Mouse (Mus musculus) hindbrain, embryonic 15.5 days (tissue): ENCODE measurements at regions not wholly inside any gene's neighbourhood (a gene's known extent, or its start where the extent isn't known, plus 50 kb on each side); places are given as distances from the start of the nearest gene placed in this dataset.
"Not testable (repeated sequence)": the region's sequence is repeated elsewhere in the genome, so short reads cannot be mapped to it uniquely, and the experiment has no call there.

Experiments used
- ATAC-seq: fragments of 200-750 bp; cut with Nextera tagmentation; 2 replicates; pipeline ENCODE4 v1.8.0; 2017; ENCODE audit warnings: low read depth, moderate number of reproducible peaks, moderate TSS enrichment; ENCODE audit not compliant: low FRiP score
- H3K27ac ChIP-seq: fragments of 300-500 bp; sonication (generic); replicated peaks from 2 replicates; pipeline ENCODE4 v1.5.1; 2015; ENCODE audit warnings: mild to moderate bottlenecking, inconsistent platforms
- H3K27me3 ChIP-seq: fragments of 300-500 bp; sonication (generic); 2 replicates; pipeline ENCODE4 v1.6.1; 2015; ENCODE audit warnings: control low read depth, inconsistent platforms
- H3K36me3 ChIP-seq: fragments of 300-500 bp; sonication (generic); 2 replicates; pipeline ENCODE4 v1.6.1; 2015; ENCODE audit warnings: control low read depth, inconsistent platforms
- H3K4me1 ChIP-seq: fragments of 300-500 bp; sonication (generic); replicated peaks from 2 replicates; pipeline ENCODE4 v1.6.1; 2015; ENCODE audit warnings: control low read depth, inconsistent platforms
- H3K4me2 ChIP-seq: fragments of 300-500 bp; sonication (generic); 2 replicates; pipeline ENCODE4 v1.6.1; 2015; ENCODE audit warnings: moderate library complexity, mild to moderate bottlenecking, inconsistent platforms
- H3K4me3 ChIP-seq: fragments of 300-500 bp; sonication (generic); 2 replicates; pipeline ENCODE4 v1.5.1; 2015; ENCODE audit warnings: mild to moderate bottlenecking, inconsistent platforms
- H3K9ac ChIP-seq: fragments of 300-500 bp; sonication (generic); 2 replicates; pipeline ENCODE4 v1.6.1; 2015; ENCODE audit warnings: inconsistent platforms
- H3K9me3 ChIP-seq: fragments of 300-500 bp; sonication (generic); 2 replicates; pipeline ENCODE4 v1.6.1; 2016; ENCODE audit warnings: control low read depth, inconsistent platforms
- WGBS: fragments of 180-500 bp; shearing (Covaris S2); methylation state at CpG from one replicate; pipeline ENCODE4 v1.1.7; 2015; 5-methylcytosine and 5-hydroxymethylcytosine counted together

DNA sequence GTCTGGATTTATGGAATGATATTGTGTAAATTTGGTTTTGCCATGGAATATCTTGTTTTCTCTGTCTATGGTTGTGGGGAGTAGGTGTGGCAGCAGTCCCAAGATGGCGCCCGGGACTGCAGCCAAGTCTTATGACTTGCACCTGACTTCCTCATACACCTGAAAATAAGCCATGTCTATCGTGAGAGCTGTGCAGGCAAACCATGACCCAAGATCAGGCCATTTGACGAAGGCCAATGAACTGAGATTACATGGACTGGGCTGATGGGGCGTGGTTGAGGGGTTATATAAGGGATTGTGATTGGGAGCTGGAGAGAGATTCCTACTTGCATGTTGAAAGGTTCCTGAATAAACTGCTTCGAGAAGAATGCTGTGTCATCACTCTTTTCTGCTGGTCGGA is 139.5 kb downstream of the Slc6a15 start:
- not testable (repeated sequence) for ATAC-seq, H3K27ac ChIP-seq, H3K4me2 ChIP-seq, H3K9me3 ChIP-seq, H3K4me3 ChIP-seq, H3K4me1 ChIP-seq, H3K36me3 ChIP-seq, H3K27me3 ChIP-seq, H3K9ac ChIP-seq
- WGBS: 89% methylated on average over 7 of the region's 7 CpGs

DNA sequence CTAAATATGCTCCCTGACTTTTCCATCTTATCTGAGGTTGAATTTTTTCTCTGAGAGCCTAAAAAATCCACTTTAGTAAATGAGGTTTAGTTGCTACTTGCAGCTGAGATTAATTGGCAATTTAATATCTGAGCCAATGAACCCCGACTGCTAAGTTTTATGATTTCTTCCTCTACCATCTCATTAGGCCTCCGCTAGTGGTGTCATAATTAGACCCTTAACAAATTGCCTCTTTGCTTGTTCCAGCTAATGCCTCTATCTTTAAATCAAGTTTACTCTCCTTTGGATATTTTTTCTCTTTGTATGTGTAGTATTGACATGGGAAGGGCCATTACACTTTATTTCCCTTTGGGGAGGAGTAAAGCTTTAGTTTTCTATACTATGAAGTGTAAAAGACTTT is 176.9 kb downstream of the Slc6a15 start:
- Histone ChIP-seq H3K4me1 (no peaks in the 10 kb centered on the region), H3K27me3 (no peaks in the 10 kb centered on the region), H3K4me2 (no peak overlapping the region), H3K9ac (no peak overlapping the region), H3K9me3 (no peaks in the 10 kb centered on the region), H3K4me3 (no peak overlapping the region), H3K36me3 (no peaks in the 10 kb centered on the region), H3K27ac (no peak overlapping the region)
- ATAC-seq: no peak
- 67% methylated on average over 2 of the region's 2 CpGs for WGBS

DNA sequence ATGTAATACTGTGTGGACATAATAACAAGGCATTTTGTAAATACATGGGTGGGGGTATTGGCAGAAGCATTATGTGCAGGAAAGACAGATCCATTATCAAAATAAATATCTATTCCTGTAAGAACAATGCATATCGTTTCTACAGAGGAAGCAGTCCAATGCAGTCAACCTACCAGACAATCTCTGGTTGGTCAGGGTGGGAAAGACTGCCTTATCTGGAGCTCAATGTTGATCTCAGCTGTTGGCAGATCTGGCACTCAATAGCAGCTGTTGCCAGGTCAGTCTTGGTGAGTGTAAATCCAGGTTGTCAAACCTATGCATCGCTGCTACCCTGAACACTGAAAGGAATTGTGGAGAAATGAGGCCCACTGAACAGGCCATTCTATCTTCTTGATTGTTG is 181.9 kb downstream of the Slc6a15 start:
- Histone ChIP-seq H3K4me3 (no peak overlapping the region), H3K4me1 (no peaks in the 10 kb centered on the region), H3K9ac (no peak overlapping the region), H3K27ac (no peak overlapping the region), H3K9me3 (no peaks in the 10 kb centered on the region), H3K27me3 (no peaks in the 10 kb centered on the region), H3K36me3 (no peaks in the 10 kb centered on the region), H3K4me2 (no peak overlapping the region)
- WGBS: 81% methylated on average over 2 of the region's 2 CpGs
- no peak for ATAC-seq

DNA sequence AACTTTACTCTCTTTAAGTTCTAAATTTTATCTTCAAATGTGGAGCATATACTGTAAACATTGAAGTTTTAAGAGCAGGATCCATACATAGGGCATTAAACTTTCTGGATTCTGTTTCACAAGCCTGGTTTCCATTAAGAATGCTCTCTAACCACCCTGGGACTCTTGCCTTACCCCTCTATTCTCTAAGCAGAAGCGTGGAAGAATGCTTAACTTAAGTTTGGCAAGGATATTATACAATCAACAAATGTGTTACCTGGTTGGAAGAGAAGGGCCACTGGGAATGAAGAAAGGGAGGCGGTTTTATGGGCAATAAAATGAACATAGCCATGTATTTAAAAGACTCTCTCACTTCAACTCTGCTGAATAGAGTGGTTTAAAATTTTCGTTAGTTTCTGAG is 217.5 kb downstream of the Slc6a15 start:
- no peaks in the 10 kb centered on the region for H3K36me3 ChIP-seq
- no peak for ATAC-seq

DNA sequence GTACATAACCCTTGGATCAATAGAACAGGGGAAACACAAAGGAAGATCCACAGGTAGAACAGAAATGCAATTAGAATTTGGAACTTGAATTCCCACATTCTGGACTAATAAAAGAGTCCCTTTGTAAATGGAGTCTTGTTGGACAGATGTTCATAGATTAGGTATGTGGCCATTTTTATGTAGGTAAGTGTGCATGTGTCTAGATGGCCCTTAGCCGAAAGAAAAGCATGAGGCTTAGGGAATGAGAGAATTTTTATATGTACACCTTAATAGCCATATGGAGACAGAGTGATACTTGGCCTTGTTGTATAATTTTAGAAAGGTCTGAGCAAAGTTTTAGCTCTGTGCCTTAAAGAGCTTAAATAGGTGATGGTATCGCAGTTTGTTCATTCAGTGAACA is 217.9 kb downstream of the Slc6a15 start:
- Histone ChIP-seq H3K36me3 (no peaks in the 10 kb centered on the region), H3K4me2 (no peak overlapping the region), H3K27me3 (no peaks in the 10 kb centered on the region), H3K4me3 (no peak overlapping the region), H3K4me1 (no peaks in the 10 kb centered on the region), H3K9ac (no peak overlapping the region), H3K9me3 (no peaks in the 10 kb centered on the region), H3K27ac (no peak overlapping the region)
- ATAC-seq: no peak
- WGBS: 95% methylated on average over 2 of the region's 2 CpGs

More for the DNA sequence above, 217.5 kb downstream of the Slc6a15 start:
- Histone ChIP-seq H3K9ac (no peak overlapping the region), H3K9me3 (no peaks in the 10 kb centered on the region), H3K27me3 (no peaks in the 10 kb centered on the region), H3K4me2 (no peak overlapping the region), H3K4me1 (no peaks in the 10 kb centered on the region), H3K4me3 (no peak overlapping the region), H3K27ac (no peak overlapping the region)
- 74% methylated on average over 3 of the region's 3 CpGs for WGBS

DNA sequence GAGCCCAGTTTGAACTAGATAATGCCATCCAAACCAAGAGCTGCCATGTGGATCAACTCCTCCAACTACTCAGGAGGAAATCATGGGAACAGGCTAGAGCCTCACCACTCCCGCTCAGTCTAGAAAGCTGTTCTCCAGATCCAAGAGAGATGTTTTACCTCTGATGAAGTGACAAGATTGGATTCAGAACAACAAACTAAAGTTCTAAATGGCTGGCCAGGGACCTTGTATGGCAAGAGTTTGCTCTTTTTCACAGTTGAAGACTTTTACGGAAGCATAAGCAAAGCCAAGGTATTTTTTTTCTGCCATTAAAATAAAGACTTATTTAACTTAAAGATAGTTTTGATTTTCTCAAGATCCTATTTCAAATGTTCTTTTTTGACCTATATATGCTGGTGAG is 224.4 kb downstream of the Slc6a15 start:
- WGBS: 92% methylated on average over 2 of the region's 2 CpGs
- ATAC-seq: no peak
- H3K4me1 ChIP-seq: no peaks in the 10 kb centered on the region
- H3K27me3 ChIP-seq: no peaks in the 10 kb centered on the region
- no peaks in the 10 kb centered on the region for H3K9me3 ChIP-seq
- no peak overlapping the region for H3K27ac ChIP-seq
- no peak overlapping the region for H3K4me2 ChIP-seq
- no peak overlapping the region for H3K4me3 ChIP-seq
- H3K36me3 ChIP-seq: no peaks in the 10 kb centered on the region
- H3K9ac ChIP-seq: no peak overlapping the region

DNA sequence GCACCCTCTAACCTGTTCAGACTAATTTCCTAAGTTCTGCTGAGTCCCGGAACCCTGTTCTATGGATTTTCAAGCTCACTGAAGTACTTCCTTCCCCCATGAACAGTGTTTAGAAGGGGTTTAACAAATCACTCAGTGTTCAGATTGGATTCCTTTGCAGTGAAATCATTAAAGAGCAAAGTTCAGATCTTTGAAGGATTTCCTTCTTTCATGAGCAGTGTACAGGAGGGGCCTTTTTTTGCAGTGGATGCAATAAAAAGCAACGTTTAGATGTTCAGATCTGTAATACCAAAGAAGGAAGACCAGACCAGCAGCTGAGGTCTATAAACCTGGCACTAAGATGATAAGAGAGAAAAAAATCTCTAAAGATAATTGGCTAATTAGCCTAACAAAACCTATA is 273.6 kb downstream of the Slc6a15 start:
- Histone ChIP-seq H3K4me3 (no peak overlapping the region), H3K36me3 (no peaks in the 10 kb centered on the region), H3K9me3 (no peaks in the 10 kb centered on the region), H3K27me3 (no peaks in the 10 kb centered on the region), H3K4me2 (no peak overlapping the region), H3K4me1 (no peaks in the 10 kb centered on the region), H3K27ac (no peak overlapping the region), H3K9ac (no peak overlapping the region)
- WGBS: 90% methylated on average over 2 of the region's 2 CpGs
- no peak for ATAC-seq

DNA sequence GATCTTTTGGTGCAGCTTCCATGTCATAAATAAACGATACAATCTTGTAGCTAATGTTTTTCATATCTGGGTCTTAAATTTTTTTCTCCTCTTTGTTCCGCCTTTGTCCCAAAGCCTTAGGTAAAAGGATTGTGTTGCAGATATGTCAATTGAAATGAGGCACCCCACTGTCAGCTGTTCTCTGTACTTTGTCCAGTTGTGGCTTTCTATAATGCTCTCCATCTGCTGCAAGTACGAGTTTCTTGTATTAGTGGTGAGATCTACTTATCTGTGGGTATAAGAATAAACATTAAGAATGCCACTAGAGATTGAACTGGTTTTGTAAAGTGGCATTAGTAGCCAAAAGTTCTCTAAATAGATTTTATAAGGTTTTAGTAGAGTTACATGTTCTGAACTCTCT is 282.3 kb downstream of the Slc6a15 start:
- ATAC-seq: no peak
- no peak overlapping the region for H3K27ac ChIP-seq
- H3K27me3 ChIP-seq: no peaks in the 10 kb centered on the region
- no peaks in the 10 kb centered on the region for H3K36me3 ChIP-seq
- 80% methylated on average over 3 of the region's 3 CpGs for WGBS
- no peak overlapping the region for H3K4me2 ChIP-seq
- no peak overlapping the region for H3K9ac ChIP-seq
- no peak overlapping the region for H3K4me3 ChIP-seq
- no peaks in the 10 kb centered on the region for H3K4me1 ChIP-seq
- H3K9me3 ChIP-seq: no peaks in the 10 kb centered on the region

DNA sequence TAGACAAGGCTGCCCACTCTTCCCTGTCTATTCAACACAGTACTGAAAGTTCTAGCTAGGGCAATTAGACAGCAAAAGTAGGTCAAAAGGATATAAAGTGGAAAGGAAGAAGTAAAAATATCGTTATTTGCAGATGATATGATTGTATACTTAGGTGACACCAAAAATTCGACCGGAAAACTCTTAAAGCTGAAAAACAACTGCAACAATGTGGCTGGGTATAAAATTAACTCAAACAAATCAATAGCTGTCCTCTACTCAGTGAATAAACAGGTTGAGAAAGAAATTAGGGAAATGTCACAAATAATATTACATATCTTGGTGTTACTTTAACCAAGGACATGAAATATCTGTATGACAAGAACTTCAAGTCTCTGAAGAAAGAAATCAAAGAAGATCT is 305.5 kb downstream of the Slc6a15 start:
- H3K27me3 ChIP-seq: no peaks in the 10 kb centered on the region
- H3K4me3 ChIP-seq: no peak overlapping the region
- no peaks in the 10 kb centered on the region for H3K4me1 ChIP-seq
- H3K9ac ChIP-seq: no peak overlapping the region
- no peaks in the 10 kb centered on the region for H3K9me3 ChIP-seq
- no peak for ATAC-seq
- no peaks in the 10 kb centered on the region for H3K36me3 ChIP-seq
- H3K4me2 ChIP-seq: no peak overlapping the region
- H3K27ac ChIP-seq: no peak overlapping the region
- WGBS: 85% methylated on average over 3 of the region's 3 CpGs

DNA sequence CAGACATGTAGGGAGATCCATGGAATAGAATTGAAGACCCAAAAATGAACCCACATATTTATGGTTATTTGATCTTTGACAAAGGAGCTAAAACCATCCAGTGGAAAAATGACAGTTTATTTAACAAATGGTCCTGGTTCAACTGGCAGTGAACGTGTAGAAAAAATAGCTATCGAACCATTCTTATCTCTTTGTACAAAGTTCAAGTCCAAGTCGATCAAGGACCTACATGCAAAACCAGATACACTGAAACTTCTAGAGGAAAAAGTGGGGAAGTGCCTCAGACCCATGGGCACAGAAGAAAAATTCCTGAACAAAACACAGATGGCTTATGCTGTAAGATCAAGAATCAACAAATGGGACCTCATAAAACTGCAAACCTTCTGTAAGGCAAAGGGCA is 306.2 kb downstream of the Slc6a15 start:
- WGBS: 91% methylated on average over 3 of the region's 3 CpGs
- Histone ChIP-seq H3K4me3 (no peak overlapping the region), H3K9me3 (no peaks in the 10 kb centered on the region), H3K4me2 (no peak overlapping the region), H3K27ac (no peak overlapping the region), H3K9ac (no peak overlapping the region), H3K27me3 (no peaks in the 10 kb centered on the region), H3K36me3 (no peaks in the 10 kb centered on the region), H3K4me1 (no peaks in the 10 kb centered on the region)
- ATAC-seq: no peak

DNA sequence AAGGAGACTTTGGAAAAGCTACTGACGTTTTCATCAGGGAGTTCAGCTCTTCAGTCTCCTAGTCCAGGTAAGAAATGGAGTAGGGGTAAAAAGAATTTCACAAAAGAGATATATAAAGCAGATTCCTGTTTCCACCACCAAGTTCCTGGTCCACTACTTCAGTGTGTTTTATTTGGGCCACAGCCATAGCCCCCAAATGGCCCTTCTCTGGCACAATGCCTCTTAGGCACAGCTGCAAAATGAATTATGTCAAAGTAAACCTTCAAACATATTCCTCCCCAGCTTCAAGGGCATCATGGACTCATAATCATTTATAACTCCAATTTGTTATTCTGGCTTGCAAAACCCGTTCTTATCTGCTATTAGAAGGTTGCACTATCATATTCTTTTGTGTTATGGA is 325.1 kb downstream of the Slc6a15 start:
- Histone ChIP-seq H3K27ac (no peak overlapping the region), H3K4me2 (no peak overlapping the region), H3K9ac (no peak overlapping the region), H3K4me1 (no peaks in the 10 kb centered on the region), H3K27me3 (no peaks in the 10 kb centered on the region), H3K9me3 (no peaks in the 10 kb centered on the region), H3K36me3 (no peaks in the 10 kb centered on the region), H3K4me3 (no peak overlapping the region)
- no peak for ATAC-seq
- whole genome bisulfite sequencing: 65% methylated on average over 2 of the region's 2 CpGs

DNA sequence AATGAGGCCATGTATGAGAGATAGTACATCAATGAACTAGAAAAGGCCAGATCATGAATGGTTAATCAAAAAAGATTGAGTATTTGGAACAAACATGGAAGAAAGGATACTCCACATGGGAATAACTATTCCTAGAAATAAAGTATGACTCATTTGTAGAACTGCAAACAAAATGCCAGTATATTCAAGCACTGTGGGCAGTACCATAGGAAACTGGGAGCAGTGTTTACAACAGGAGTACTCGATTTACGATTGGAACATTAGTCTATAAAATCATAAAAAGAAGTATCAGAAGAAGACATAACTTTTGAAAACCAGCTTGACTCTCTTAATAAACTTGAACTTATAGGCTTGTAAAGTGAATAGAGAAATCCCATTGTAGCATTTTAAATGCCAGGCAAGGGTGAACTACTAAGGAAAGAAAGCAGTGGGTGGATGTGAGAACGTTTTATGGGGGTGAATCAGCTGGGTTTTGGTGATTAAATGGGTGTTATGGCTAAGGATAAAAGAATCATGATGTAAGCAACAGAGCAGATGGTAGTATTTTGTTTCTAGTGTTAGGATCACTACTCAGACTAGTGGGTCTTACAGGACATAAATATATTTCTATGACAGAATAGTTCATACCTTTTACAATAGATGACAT is 347.6 kb downstream of the Slc6a15 start:
- ATAC-seq: no peak
- H3K4me2 ChIP-seq: no peak overlapping the region
- no peak overlapping the region for H3K4me3 ChIP-seq
- H3K27ac ChIP-seq: no peak overlapping the region
- no peaks in the 10 kb centered on the region for H3K36me3 ChIP-seq
- WGBS: 76% methylated on average over 3 of the region's 3 CpGs
- no peaks in the 10 kb centered on the region for H3K9me3 ChIP-seq
- H3K4me1 ChIP-seq: no peaks in the 10 kb centered on the region
- H3K27me3 ChIP-seq: no peaks in the 10 kb centered on the region
- no peak overlapping the region for H3K9ac ChIP-seq

DNA sequence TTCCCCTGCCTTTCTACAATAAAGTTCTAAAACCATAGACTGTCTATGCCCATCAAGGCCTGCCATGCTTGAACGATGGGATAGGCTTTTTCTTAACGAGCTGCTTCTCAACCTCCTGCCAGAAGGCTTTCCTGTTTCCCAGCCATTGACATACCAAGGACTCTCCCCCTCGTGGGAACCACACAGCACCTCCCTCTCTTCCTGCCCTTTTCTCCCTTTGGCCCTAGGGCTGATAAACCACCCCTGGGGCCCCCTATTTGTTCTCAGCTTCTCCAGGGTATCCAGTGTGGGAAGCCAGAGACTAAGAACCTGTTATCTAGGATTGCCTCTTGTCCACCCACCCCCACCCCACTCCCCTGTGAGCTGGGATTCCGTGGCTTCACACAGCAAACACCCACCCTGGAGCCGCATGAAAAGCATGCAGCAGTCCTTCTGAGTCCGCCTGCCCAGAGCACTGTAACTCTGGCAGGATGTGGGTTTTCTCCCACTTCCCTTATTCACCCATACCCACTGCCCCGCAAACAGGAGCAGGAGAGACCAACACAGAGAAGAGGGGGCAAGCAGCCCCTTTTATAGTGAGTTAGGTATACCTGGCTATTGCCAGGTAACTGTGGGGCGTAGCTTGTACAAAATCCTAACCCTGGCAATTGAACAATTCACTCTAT is 351.5 kb downstream of the Slc6a15 start:
- ATAC-seq: no peak
- 66% methylated on average over 8 of the region's 8 CpGs for WGBS
- Histone ChIP-seq H3K9me3 (no peaks in the 10 kb centered on the region), H3K9ac (no peak overlapping the region), H3K27ac (no peak overlapping the region), H3K27me3 (no peaks in the 10 kb centered on the region), H3K4me3 (no peak overlapping the region), H3K36me3 (no peaks in the 10 kb centered on the region), H3K4me2 (no peak overlapping the region), H3K4me1 (no peaks in the 10 kb centered on the region)
